Comparison of ENCODE assay signal across 8 mouse cellular contexts in genomic region chr12:59060993-59061595, GRCm38 (mm10). TPM values are rescaled to one million over a fixed set of nuclear protein-coding genes. Genes with fewer than 3 reads are reported as not detected.
DNase-seq lines count a peak whose midpoint lies in the region; ATAC-seq and TF ChIP-seq lines count a peak whose summit lies in the region.

Trappc6b (minus strand) TSS chr12:59061472.

- H3K36me3 ChIP-seq in erythroblast, embryonic 14.5 days (ENCODE audit: control insufficient read depth): peaks cover 37% of the 10 kb centered on the region
- no peaks in the 10 kb centered on the region for H3K36me3 ChIP-seq in heart, embryonic 11.5 days (ENCODE audit: control insufficient read depth, insufficient read depth, low read length)
- H3K36me3 ChIP-seq in kidney, embryonic 16.5 days (ENCODE audit: insufficient read depth, low read length): peaks cover 19% of the 10 kb centered on the region; the same call in 1 of the 2 replicates
- H3K36me3 ChIP-seq in liver, adult 2 months (ENCODE audit: control insufficient read depth, insufficient read depth, low read length): no peaks in the 10 kb centered on the region

- TF ChIP-seq CTCF in liver, adult 2 months (IDR thresholded peaks at IDR 0.05; ENCODE audit: low read depth, low read length): peak; percentile 35

- TF ChIP-seq POLR2A in liver, adult 2 months (IDR thresholded peaks at IDR 0.05; ENCODE audit: extremely low read depth, insufficient read depth, low read length): peak; percentile 36; the same call in 1 of the 2 replicates

- DNase-seq in CD4-positive, CD25-positive, alpha-beta regulatory T cell, adult 2 months (ENCODE audit: low read depth, low spot score): peak; percentile 82
- DNase-seq in brain, embryonic 18.5 days (ENCODE audit: low read depth, low spot score): peak; percentile 52
- peak; percentile 49 for DNase-seq in liver, adult 2 months (ENCODE audit: extremely low read depth, low read depth, low spot score)
- peak; percentile 74 to 77 for DNase-seq in spleen, postnatal 36 days (ENCODE audit: low spot score in 2 of 2)

- under 1% methylated on average over 49 of the region's 49 CpGs for WGBS in heart, embryonic 11.5 days (ENCODE audit: insufficient replicate concordance)
- under 1% methylated on average over 49 of the region's 49 CpGs for WGBS in kidney, embryonic 16.5 days
- 1% methylated on average over 49 of the region's 49 CpGs for WGBS in liver, adult 2 months

- peaks cover 51% of the 10 kb centered on the region for H3K4me1 ChIP-seq in erythroblast, embryonic 14.5 days (ENCODE audit: control insufficient read depth)
- H3K4me1 ChIP-seq in heart, embryonic 11.5 days (ENCODE audit: control insufficient read depth, insufficient read depth, low read length): peaks cover 4% of the 10 kb centered on the region
- peaks cover 15% of the 10 kb centered on the region for H3K4me1 ChIP-seq in kidney, embryonic 16.5 days (ENCODE audit: insufficient read depth, low read length)
- H3K4me1 ChIP-seq in liver, adult 2 months (ENCODE audit: control insufficient read depth, insufficient read depth, low read length): peaks cover 7% of the 10 kb centered on the region

- peak within 1 kb of the TSS; percentile 95 for H3K27ac ChIP-seq in heart, embryonic 11.5 days (ENCODE audit: low read depth, low read length)
- H3K27ac ChIP-seq in kidney, embryonic 16.5 days (ENCODE audit: low read length): peak within 1 kb of the TSS; percentile 94
- H3K27ac ChIP-seq in liver, adult 2 months (replicated peaks; ENCODE audit: insufficient read depth, low read depth, low read length): peak within 1 kb of the TSS; percentile 83

- peaks cover 35% of the 10 kb centered on the region for H3K79me2 ChIP-seq in liver, adult 2 months (ENCODE audit: control insufficient read depth, insufficient read depth, low read length)

- peak within 1 kb of the TSS; percentile 86 for H3K4me2 ChIP-seq in heart, embryonic 11.5 days
- peak within 1 kb of the TSS; percentile 82 for H3K4me2 ChIP-seq in kidney, embryonic 16.5 days (replicated peaks; ENCODE audit: low read depth, low read length)

- H3K27me3 ChIP-seq in erythroblast, embryonic 14.5 days (ENCODE audit: control insufficient read depth): no peaks in the 10 kb centered on the region
- no peaks in the 10 kb centered on the region for H3K27me3 ChIP-seq in heart, embryonic 11.5 days (ENCODE audit: control insufficient read depth, insufficient read depth, low read length)
- no peaks in the 10 kb centered on the region for H3K27me3 ChIP-seq in kidney, embryonic 16.5 days (ENCODE audit: insufficient read depth, low read length)
- no peaks in the 10 kb centered on the region for H3K27me3 ChIP-seq in liver, adult 2 months (ENCODE audit: control insufficient read depth, insufficient read depth, low read length)

- H3K9me3 ChIP-seq in erythroblast, embryonic 14.5 days (ENCODE audit: control insufficient read depth, low read length): no peaks in the 10 kb centered on the region
- H3K9me3 ChIP-seq in heart, embryonic 11.5 days (replicated peaks; ENCODE audit: control insufficient read depth, low read length): no peaks in the 10 kb centered on the region
- no peaks in the 10 kb centered on the region for H3K9me3 ChIP-seq in kidney, embryonic 16.5 days (ENCODE audit: low read length)

- H3K9ac ChIP-seq in heart, embryonic 11.5 days (ENCODE audit: low read depth, low read length): peak within 1 kb of the TSS; percentile 94
- H3K9ac ChIP-seq in kidney, embryonic 16.5 days (replicated peaks; ENCODE audit: low read length): peak within 1 kb of the TSS; percentile 97
- H3K9ac ChIP-seq in liver, adult 2 months (ENCODE audit: low read depth, low read length): peak within 1 kb of the TSS; percentile 97

- H3K4me3 ChIP-seq in erythroblast, embryonic 14.5 days (replicated peaks): peak within 1 kb of the TSS; percentile 73
- H3K4me3 ChIP-seq in heart, embryonic 11.5 days (ENCODE audit: low read depth, low read length): peak within 1 kb of the TSS; percentile 89
- H3K4me3 ChIP-seq in kidney, embryonic 16.5 days (ENCODE audit: low read length): peak within 1 kb of the TSS; percentile 83
- H3K4me3 ChIP-seq in liver, adult 2 months (ENCODE audit: insufficient read depth, low read depth, low read length): peak within 1 kb of the TSS; percentile 76

- peak; percentile 93 for ATAC-seq in heart, embryonic 11.5 days (replicated peaks; ENCODE audit: insufficient number of reproducible peaks, low FRiP score, low TSS enrichment)
- peak; percentile 98 for ATAC-seq in kidney, embryonic 16.5 days (ENCODE audit: low FRiP score, low TSS enrichment)
- ATAC-seq in monocyte, adult 5-6 weeks (replicated peaks; ENCODE audit: insufficient number of reproducible peaks, low FRiP score, low TSS enrichment, poor library complexity, severe bottlenecking): peak; percentile 90

RNA-seq across cellular contexts. Expression of gene Trappc6b, which starts in this region (rescaled TPM):
- polyA plus RNA-seq in erythroblast, embryonic 14.5 days (2012): 9.5 and 10.4 TPM in 2 replicates
- 62.5 and 64.2 TPM in 2 replicates for polyA plus RNA-seq in heart, embryonic 11.5 days (2014; fragmentation: Nextera tagmentation; extraction: Ambion mirVana)
- polyA plus RNA-seq in kidney, embryonic 16.5 days (2015; fragmentation: Nextera tagmentation; extraction: Ambion mirVana): 94.4 and 97.3 TPM in 2 replicates
- total RNA-seq in liver, adult 2 months (2014; rRNA removed): 34.2 and 37.6 TPM in 2 replicates
- polyA plus RNA-seq in liver, adult 2 months (2012; rRNA removed): 63.9 and 68.0 TPM in 2 replicates
- total RNA-seq in monocyte, adult 5-6 weeks (2017): 110 to 131 TPM (median 119 TPM) in 3 replicates

Comparison
In these comparisons a context has a peak if more than half of its experiments do, and no peak if none do; other contexts are left out.
1. Peak in every context shown above with its lines: DNase-seq, ATAC-seq, H3K4me3 ChIP-seq and H3K27ac ChIP-seq.